7 mouse cellular contexts compared by ENCODE assay signal in the genomic region with DNA sequence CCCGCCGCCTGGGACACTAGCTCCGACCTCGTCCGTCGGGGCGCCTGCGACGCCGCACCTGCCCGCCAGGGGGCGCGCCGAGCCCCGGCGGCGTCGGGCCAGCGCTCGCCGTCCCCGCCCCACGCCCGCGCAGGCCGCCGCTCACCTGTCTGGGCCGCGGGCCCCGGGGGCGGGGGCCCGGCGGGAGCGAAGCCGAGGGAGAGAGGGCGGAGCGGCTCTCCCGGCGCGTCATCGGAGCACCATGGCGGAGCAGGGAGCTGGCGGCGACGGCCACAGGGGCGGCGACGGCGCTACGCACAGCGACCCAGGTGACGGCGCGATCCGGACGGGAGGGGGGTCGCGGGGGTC. TPM values are rescaled to one million over a fixed set of nuclear protein-coding genes. Genes with fewer than 3 reads are reported as not detected.
DNase-seq lines count a peak whose midpoint lies in the region; ATAC-seq and TF ChIP-seq lines count a peak whose summit lies in the region.

No protein-coding gene starts in this region.

- peak; percentile 64 for ATAC-seq in Patski
- ATAC-seq in forebrain, embryonic 13.5 days = peak; percentile 77
- peak; percentile 74 for ATAC-seq in hindbrain, embryonic 13.5 days (ENCODE audit: low FRiP score)
- peak; percentile 70 for ATAC-seq in megakaryocyte progenitor cell, adult 5-6 weeks (replicated peaks; ENCODE audit: poor library complexity)

- no peaks in the 10 kb centered on the region for H3K9me3 ChIP-seq in forebrain, embryonic 13.5 days (replicated peaks)
- H3K9me3 ChIP-seq in hindbrain, embryonic 13.5 days = no peaks in the 10 kb centered on the region

- WGBS in forebrain, embryonic 13.5 days = under 1% methylated on average over 38 of the region's 58 CpGs
- WGBS in hindbrain, embryonic 13.5 days = under 1% methylated on average over 49 of the region's 58 CpGs

- H3K4me2 ChIP-seq in forebrain, embryonic 13.5 days = peak overlapping the region; percentile 94
- H3K4me2 ChIP-seq in hindbrain, embryonic 13.5 days = peak overlapping the region; percentile 93

- H3K4me1 ChIP-seq in brown adipose tissue, adult 24 weeks (ENCODE audit: control insufficient read depth, insufficient read depth, insufficient read length, low read length) = no peaks in the 10 kb centered on the region
- peaks cover 17% of the 10 kb centered on the region for H3K4me1 ChIP-seq in forebrain, embryonic 13.5 days
- H3K4me1 ChIP-seq in hindbrain, embryonic 13.5 days (replicated peaks) = peaks cover 23% of the 10 kb centered on the region

- H3K27me3 ChIP-seq in Patski = no peaks in the 10 kb centered on the region
- H3K27me3 ChIP-seq in forebrain, embryonic 13.5 days = peaks cover 50% of the 10 kb centered on the region
- H3K27me3 ChIP-seq in hindbrain, embryonic 13.5 days = peaks cover 59% of the 10 kb centered on the region

- in situ Hi-C loops in Patski (cut with MboI; ENCODE audit: low pct_unique_long_range_greater_than_20kb) = loop anchor here (10.0 kb wide), 1 partner anchor 786 kb away; no protein-coding TSS in a partner anchor

- POLR2A ChIA-PET in Patski (lab: Charles Lee) = interaction anchor here (0.6 to 1.1 kb wide), 2 partner anchors 10 to 126 kb away, joined by 3 to 4 read pairs; no protein-coding TSS in a partner anchor

- peak overlapping the region; percentile 66 for H3K9ac ChIP-seq in forebrain, embryonic 13.5 days
- peak overlapping the region; percentile 71 for H3K9ac ChIP-seq in hindbrain, embryonic 13.5 days

- peak; percentile 72 for TF ChIP-seq CTCF in Patski (IDR thresholded peaks at IDR 0.05)

- CTCF ChIA-PET in Patski (lab: Charles Lee) = interaction anchor here (0.8 to 3.0 kb wide), 6 partner anchors 9 to 140 kb away, joined by 3 to 11 read pairs (median 3); no protein-coding TSS in a partner anchor

- peak overlapping the region; percentile 45 for H3K4me3 ChIP-seq in brown adipose tissue, adult 24 weeks (ENCODE audit: insufficient read depth, low read depth, low read length)
- H3K4me3 ChIP-seq in forebrain, embryonic 13.5 days = peak overlapping the region; percentile 68
- H3K4me3 ChIP-seq in hindbrain, embryonic 13.5 days = peak overlapping the region; percentile 71

- H3K36me3 ChIP-seq in forebrain, embryonic 13.5 days (ENCODE audit: poor library complexity, severe bottlenecking) = no peaks in the 10 kb centered on the region
- no peaks in the 10 kb centered on the region for H3K36me3 ChIP-seq in hindbrain, embryonic 13.5 days

- DNase-seq in Patski (ENCODE audit: low read depth, low spot score) = no peak
- DNase-seq in layer of hippocampus, postnatal 36 days = peak; percentile 42 to 48
- peak; percentile 42 for DNase-seq in spleen, adult 12 weeks (ENCODE audit: low spot score)

- no peak overlapping the region for H3K27ac ChIP-seq in brown adipose tissue, adult 24 weeks (replicated peaks; ENCODE audit: low read depth, low read length)
- no peak overlapping the region for H3K27ac ChIP-seq in forebrain, embryonic 13.5 days
- no peak overlapping the region for H3K27ac ChIP-seq in hindbrain, embryonic 13.5 days

RNA-seq across cellular contexts. Expression of a gene that starts 0.5 kb away (rescaled TPM):
- polyA plus RNA-seq in Patski (2021) = 14.5 TPM
- 3.6 and 4.5 TPM in 2 replicates for polyA plus RNA-seq in brown adipose tissue, adult 24 weeks (2012; ENCODE audit: insufficient read depth, insufficient read length, missing spikeins)
- 4.1 and 4.4 TPM in 2 replicates for polyA plus RNA-seq in forebrain, embryonic 13.5 days (2015; fragmentation: Nextera tagmentation; extraction: Ambion mirVana)
- polyA plus RNA-seq in hindbrain, embryonic 13.5 days (2015; fragmentation: Nextera tagmentation; extraction: Ambion mirVana) = 10.3 and 10.6 TPM in 2 replicates
- total RNA-seq in layer of hippocampus, postnatal 36 days (2021) = 100 to 1,000 TPM; 104 to 121 TPM
- total RNA-seq in megakaryocyte progenitor cell, adult 5-6 weeks (2015) = 11.6 and 12.5 TPM in 2 replicates
- total RNA-seq in megakaryocyte progenitor cell, adult 5-6 weeks (2017) = 20.1 and 41.9 TPM in 2 replicates
